Mouse (Mus musculus) ES-E14 (cell line): ENCODE measurements at regions not wholly inside any gene's neighbourhood (a gene's known extent, or its start where the extent isn't known, plus 50 kb on each side); places are given as distances from the start of the nearest gene placed in this dataset.

Source experiments
- DNase-seq: peaks from one replicate; pipeline ENCODE4 v3.0.0-alpha.2; 2013; ENCODE audit warnings: low read depth, low spot score
- H3K27ac ChIP-seq: 2 replicates; pipeline ENCODE4 v1.5.1; 2012; ENCODE audit warnings: low read depth, mild to moderate bottlenecking, low read length, moderate library complexity, mixed read lengths; ENCODE audit not compliant: poor library complexity, insufficient read depth, severe bottlenecking
- H3K36me3 ChIP-seq: 2 replicates; pipeline ENCODE4 v1.6.1; 2012; ENCODE audit warnings: mild to moderate bottlenecking, low read length, moderate library complexity, mixed read lengths; ENCODE audit not compliant: control insufficient read depth, poor library complexity, insufficient read depth, severe bottlenecking
- H3K4me1 ChIP-seq, 2 experiments: fragments of 150-350 bp in 1 of 2; sonication (generic) in 1 of 2; 2 replicates each; pipeline ENCODE4 v1.6.1; 2012; ENCODE audit warnings: low read length in 2 of 2, mild to moderate bottlenecking in 1 of 2, mixed read lengths in 1 of 2; ENCODE audit not compliant: control insufficient read depth in 2 of 2, insufficient read depth in 2 of 2, poor library complexity in 1 of 2
- H3K4me3 ChIP-seq, 2 experiments: fragments of 150-350 bp in 1 of 2; sonication (generic) in 1 of 2; 2 replicates each; pipeline ENCODE4 v1.5.1; 2012; ENCODE audit warnings: low read length in 2 of 2, low read depth in 1 of 2, mild to moderate bottlenecking in 1 of 2, mixed read lengths in 1 of 2; ENCODE audit not compliant: insufficient read depth in 1 of 2, poor library complexity in 1 of 2, severe bottlenecking in 1 of 2
- H3K9ac ChIP-seq: 2 replicates; pipeline ENCODE4 v1.6.1; 2012; ENCODE audit warnings: low read depth, mild to moderate bottlenecking, low read length, mixed read lengths; ENCODE audit not compliant: poor library complexity, insufficient read depth, severe bottlenecking
- H3K9me3 ChIP-seq: fragments of 150-350 bp; sonication (generic); 2 replicates; pipeline ENCODE4 v1.6.1; 2012; ENCODE audit warnings: low read depth, mild to moderate bottlenecking, low read length; ENCODE audit not compliant: control insufficient read depth, insufficient read depth
- CHD2 ChIP-seq: IDR thresholded peaks from 2 replicates; pipeline ENCODE4 v1.6.1; 2014; ENCODE audit warnings: mild to moderate bottlenecking, low read depth, low read length, inconsistent platforms
- HCFC1 ChIP-seq: IDR thresholded peaks from 2 replicates; pipeline ENCODE4 v1.6.1; 2012; ENCODE audit warnings: low read length, inconsistent platforms, borderline replicate concordance; ENCODE audit not compliant: insufficient read depth
- MAFK ChIP-seq: IDR thresholded peaks from 2 replicates; pipeline ENCODE4 v1.6.1; 2014; ENCODE audit warnings: mild to moderate bottlenecking, low read depth, low read length, inconsistent platforms; ENCODE audit not compliant: insufficient read depth
- ZC3H11A ChIP-seq: IDR thresholded peaks from 2 replicates; pipeline ENCODE4 v1.6.1; 2012; ENCODE audit warnings: low read depth, mild to moderate bottlenecking, inconsistent platforms, low read length, borderline replicate concordance
- ZNF384 ChIP-seq: IDR thresholded peaks from 2 replicates; pipeline ENCODE4 v1.6.1; 2012; ENCODE audit warnings: low read depth, low read length, inconsistent platforms
- in situ Hi-C, 2 experiments: fragments of 600-800 bp; cut with MboI; formaldehyde crosslinking; loops; one replicate each; pipeline ENCODE4 v1.15.1; 2025; ENCODE audit warnings: low sequenced_read_pairs in 2 of 2, inconsistent platforms in 1 of 2; ENCODE audit not compliant: unreplicated experiment in 2 of 2

GRCm38 (mm10) chr1:77720859-77721258 is 206.0 kb upstream of the Epha4 start:
- in situ Hi-C loops, result no loop called here
- H3K9me3 ChIP-seq, result no peaks in the 10 kb centered on the region

GRCm38 (mm10) chr1:77713001-77713400 is 198.1 kb upstream of the Epha4 start:
- in situ Hi-C loops, result no loop called here
- peak; percentile 19 for DNase-seq
- Histone ChIP-seq H3K36me3 (no peaks in the 10 kb centered on the region), H3K9ac (no peak overlapping the region), H3K9me3 (no peaks in the 10 kb centered on the region), H3K4me3 (no peak overlapping the region), H3K27ac (no peak overlapping the region), H3K4me1 (0 out of 4 replicates have a peak, but pooled peaks cover 0 to 1% of the 10 kb centered on the region in 2 experiments)
- TF ChIP-seq CHD2, result no peak
- TF ChIP-seq MAFK, result no peak
- TF ChIP-seq ZC3H11A, result no peak
- TF ChIP-seq HCFC1, result no peak
- no peak for TF ChIP-seq ZNF384

More at GRCm38 (mm10) chr1:77720859-77721258, 206.0 kb upstream of the Epha4 start:
- no peak overlapping the region for H3K4me3 ChIP-seq
- no peak overlapping the region for H3K9ac ChIP-seq
- H3K27ac ChIP-seq, result no peak overlapping the region
- DNase-seq, result no peak
- no peaks in the 10 kb centered on the region for H3K4me1 ChIP-seq
- H3K36me3 ChIP-seq, result no peaks in the 10 kb centered on the region
- TF ChIP-seq MAFK, result peak; percentile 79
- TF ChIP-seq HCFC1, result no peak
- TF ChIP-seq CHD2, result no peak

GRCm38 (mm10) chr1:77708202-77709020 is 193.5 kb upstream of the Epha4 start:
- Histone ChIP-seq H3K9me3 (no peaks in the 10 kb centered on the region), H3K27ac (no peak overlapping the region), H3K4me3 (no peak overlapping the region), H3K36me3 (no peaks in the 10 kb centered on the region), H3K4me1 (0 out of 4 replicates have a peak, but pooled peaks cover 0 to 1% of the 10 kb centered on the region in 2 experiments), H3K9ac (no peak overlapping the region)
- TF ChIP-seq ZC3H11A (no peak), CHD2 (no peak), ZNF384 (no peak), HCFC1 (no peak), MAFK (no peak)
- in situ Hi-C loops, result no loop called here
- no peak for DNase-seq

GRCm38 (mm10) chr1:77695228-77696018 is 180.5 kb upstream of the Epha4 start:
- TF ChIP-seq ZC3H11A (no peak), ZNF384 (no peak), MAFK (no peak), CHD2 (no peak), HCFC1 (no peak)
- no peak overlapping the region for H3K27ac ChIP-seq
- no peak overlapping the region for H3K9ac ChIP-seq
- H3K36me3 ChIP-seq, result no peaks in the 10 kb centered on the region
- in situ Hi-C loops, result no loop called here
- H3K4me1 ChIP-seq, result no peaks in the 10 kb centered on the region
- no peak overlapping the region for H3K4me3 ChIP-seq
- no peaks in the 10 kb centered on the region for H3K9me3 ChIP-seq
- DNase-seq, result no peak
